Mouse (Mus musculus): ENCODE data around the gene Col8a2. TPM values are rescaled to one million over a fixed set of nuclear protein-coding genes. Genes with fewer than 3 reads are reported as not detected.

Col8a2 gene
- polyA plus RNA-seq, 1 experiment from 2014 or later: 14.2 TPM

DNA sequence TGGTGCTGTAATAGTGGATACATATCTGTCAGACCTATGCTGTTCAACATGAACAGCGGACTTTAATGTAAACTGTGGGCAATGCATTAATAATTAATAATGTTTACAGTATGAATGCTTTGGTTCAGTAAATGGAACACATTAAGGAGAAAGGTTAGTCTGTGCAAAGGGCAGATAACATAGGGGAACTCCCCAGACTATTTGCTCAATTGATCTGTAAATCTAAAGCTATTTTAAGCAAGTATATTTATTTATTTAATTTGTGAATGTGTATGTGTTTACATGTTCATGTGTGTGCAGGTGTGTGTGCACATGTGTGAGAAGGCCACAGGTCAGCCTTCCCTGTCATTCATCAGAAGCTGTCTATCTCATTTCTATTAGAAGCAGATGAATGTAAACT, 73.5 kb downstream of the Col8a2 start:
- Histone ChIP-seq H3K9me3 (no peaks in the 10 kb centered on the region), H3K27me3 (replicated peaks) (no peaks in the 10 kb centered on the region), H3K36me3 (peaks cover 14% of the 10 kb centered on the region; the same call in 1 of the 2 replicates), H3K27ac (no peak overlapping the region), H3K9ac (no peak overlapping the region), H3K4me2 (no peak overlapping the region), H3K4me1 (no peaks in the 10 kb centered on the region), H3K4me3 (replicated peaks) (no peak overlapping the region)
- ATAC-seq (ENCODE audit: insufficient read depth, low FRiP score, low read depth): no peak
- WGBS: 94% methylated on average over 1 of the region's 1 CpGs

Other genes starting within 250 kb of the Col8a2 start
- gene Mrps15, start 239.9 kb upstream of the Col8a2 start, polyA plus RNA-seq (2015; fragmentation: Nextera tagmentation; extraction: Ambion mirVana): 141 and 151 TPM in 2 replicates
- 13.5 and 13.9 TPM in 2 replicates for gene Oscp1, start 228.2 kb upstream of the Col8a2 start, polyA plus RNA-seq (2015; fragmentation: Nextera tagmentation; extraction: Ambion mirVana)
- gene Lsm10, start 190.2 kb upstream of the Col8a2 start, polyA plus RNA-seq (2015; fragmentation: Nextera tagmentation; extraction: Ambion mirVana): 46.7 and 48.0 TPM in 2 replicates
- 28.6 and 29.1 TPM in 2 replicates for gene Stk40, start 182.8 kb upstream of the Col8a2 start, polyA plus RNA-seq (2015; fragmentation: Nextera tagmentation; extraction: Ambion mirVana)
- gene Eva1b, start 139.0 kb upstream of the Col8a2 start, polyA plus RNA-seq (2015; fragmentation: Nextera tagmentation; extraction: Ambion mirVana): 59.0 and 60.0 TPM in 2 replicates
- 7.4 and 10.3 TPM in 2 replicates for gene Sh3d21, start 123.3 kb upstream of the Col8a2 start, polyA plus RNA-seq (2015; fragmentation: Nextera tagmentation; extraction: Ambion mirVana)
- gene Thrap3, start 84.0 kb upstream of the Col8a2 start, polyA plus RNA-seq (2015; fragmentation: Nextera tagmentation; extraction: Ambion mirVana): 182 and 203 TPM in 2 replicates
- 34.1 and 36.9 TPM in 2 replicates for gene Map7d1, start 30.4 kb upstream of the Col8a2 start, polyA plus RNA-seq (2015; fragmentation: Nextera tagmentation; extraction: Ambion mirVana)
- 91.7 and 97.1 TPM in 2 replicates for gene Trappc3, start 24.5 kb upstream of the Col8a2 start, polyA plus RNA-seq (2015; fragmentation: Nextera tagmentation; extraction: Ambion mirVana)
- 61.2 and 61.9 TPM in 2 replicates for gene Adprhl2, start 34.9 kb downstream of the Col8a2 start, polyA plus RNA-seq (2015; fragmentation: Nextera tagmentation; extraction: Ambion mirVana)
- 7.8 and 8.6 TPM in 2 replicates for gene Tekt2, start 38.9 kb downstream of the Col8a2 start, polyA plus RNA-seq (2015; fragmentation: Nextera tagmentation; extraction: Ambion mirVana)
- gene Ago3, start 142.8 kb downstream of the Col8a2 start, polyA plus RNA-seq (2015; fragmentation: Nextera tagmentation; extraction: Ambion mirVana): 13.9 and 15.2 TPM in 2 replicates
- 5.1 and 5.2 TPM in 2 replicates for gene Ago1, start 181.8 kb downstream of the Col8a2 start, polyA plus RNA-seq (2015; fragmentation: Nextera tagmentation; extraction: Ambion mirVana)
- 1.6 and 2.1 TPM in 2 replicates for gene Ago4, start 246.7 kb downstream of the Col8a2 start, polyA plus RNA-seq (2015; fragmentation: Nextera tagmentation; extraction: Ambion mirVana)